Mouse (Mus musculus) cerebellum, postnatal 10 days (tissue): ENCODE results near the gene AC109138.7.

Source experiments
- DNase-seq, 2 experiments: peaks; one replicate each; pipeline ENCODE4 v3.0.0; 2021; ENCODE audit warnings: mixed read lengths in 2 of 2

AC109138.7 gene

DNA sequence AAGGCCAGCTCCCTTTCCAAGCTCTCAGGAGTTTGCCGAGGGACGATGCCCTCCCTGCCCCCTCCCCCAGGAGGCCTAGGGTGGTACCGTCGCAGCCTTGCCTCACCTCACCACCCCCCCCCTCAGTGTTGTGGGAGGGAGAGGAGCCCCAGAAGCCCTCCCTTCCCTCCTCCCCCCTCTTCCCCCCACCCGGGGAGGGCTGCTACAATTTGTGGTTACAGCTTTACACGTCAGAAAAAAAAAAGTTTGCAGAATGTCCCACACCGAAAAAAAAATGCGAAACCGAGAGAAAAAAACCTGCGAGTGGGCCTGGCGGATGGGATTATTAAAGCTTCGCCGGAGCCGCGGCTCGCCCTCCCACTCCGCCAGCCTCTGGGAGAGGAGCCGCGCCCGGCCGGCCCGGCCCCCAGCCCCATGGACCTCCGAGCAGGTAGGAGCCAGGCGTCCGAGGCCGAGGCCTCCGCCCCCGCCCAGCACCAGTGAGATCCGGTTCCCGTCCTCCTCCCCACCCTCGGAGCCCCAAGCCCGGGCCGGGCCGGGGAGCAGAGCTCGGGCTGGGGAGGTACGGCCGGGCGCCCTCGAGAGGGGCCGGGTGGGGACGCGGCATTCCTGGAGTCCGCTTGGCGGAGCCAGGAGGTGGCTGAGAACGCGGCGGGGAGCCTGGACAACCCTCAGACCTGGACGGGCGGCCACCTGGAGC, at the start of gene AC109138.7, which contains the start of gene Clcf1:
AC109138.7 (plus strand) TSS at position 287 of the 700 bp plus-strand sequence.
Clcf1 (plus strand) TSS at position 168 of the 700 bp plus-strand sequence.
- DNase-seq: peak; percentile 47 to 50

- DNase-seq: peak in 1 of 2 experiments; percentile 34
Observed at GRCm38 (mm10) chr19:4164721-4165120, 49.4 kb upstream of the AC109138.7 start.

DNA sequence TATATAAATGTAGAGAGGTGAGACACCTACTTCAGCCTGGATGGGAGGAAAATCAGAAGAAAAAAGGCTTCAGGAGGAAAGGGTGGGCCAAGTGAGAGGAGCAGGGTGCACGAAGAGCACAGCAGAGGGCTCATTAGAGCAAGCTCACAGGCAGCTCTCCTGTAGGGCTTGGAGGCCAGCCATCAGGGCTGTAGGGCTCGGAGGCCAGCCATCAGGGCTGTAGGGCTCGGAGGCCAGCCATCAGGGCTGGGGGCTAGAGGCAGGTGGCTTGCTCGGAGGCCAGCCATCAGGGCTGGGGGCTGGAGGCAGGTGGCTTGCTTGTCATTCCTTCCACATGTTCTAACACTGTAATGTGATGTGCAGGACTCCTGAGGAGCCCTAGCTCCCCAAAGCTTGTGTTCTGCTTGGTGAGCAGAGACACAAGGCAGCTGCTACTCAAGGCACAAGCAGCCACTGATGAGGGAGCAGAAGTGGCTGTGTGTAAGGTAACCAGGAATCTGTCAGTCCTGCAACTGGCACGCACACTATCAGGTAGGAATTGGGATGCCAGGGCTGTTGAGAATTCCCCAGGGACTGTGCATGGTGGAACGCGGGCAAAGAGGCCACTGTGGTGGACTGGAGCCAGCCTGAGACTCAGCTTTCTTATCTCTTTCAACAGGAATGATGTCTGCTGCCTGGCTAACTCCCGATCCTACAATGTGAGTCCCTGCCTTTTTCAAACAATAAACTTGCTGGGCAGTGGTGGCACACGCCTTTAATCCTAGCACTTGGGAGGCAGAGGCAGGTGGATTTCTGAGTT, 47.3 kb upstream of the AC109138.7 start:
- DNase-seq: peak; percentile 45 to 59

DNA sequence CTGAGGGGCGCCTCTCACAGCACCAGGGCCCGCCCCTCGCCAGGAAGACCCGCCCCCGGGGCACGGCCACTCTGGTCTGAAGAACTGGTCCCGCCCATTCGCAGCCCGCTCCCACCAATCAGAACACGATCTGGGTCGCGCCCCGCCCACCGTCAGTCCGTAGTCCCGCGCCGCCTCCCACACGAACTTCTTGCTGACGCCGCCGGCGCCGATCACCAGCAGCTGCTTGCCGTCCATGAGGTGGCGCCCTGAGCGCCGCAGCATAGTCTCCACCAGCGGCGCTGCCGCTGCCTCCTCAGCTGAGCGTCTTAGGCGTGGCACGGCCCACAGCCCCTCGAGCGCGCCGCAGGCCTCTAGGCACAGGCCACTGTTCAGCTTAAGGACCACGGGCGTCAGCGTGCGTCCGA, 44.8 kb upstream of the AC109138.7 start:
- peak; percentile 100 for DNase-seq

- peak in 1 of 2 experiments; percentile 81 for DNase-seq
Observed at GRCm38 (mm10) chr19:4169810-4170209, 44.3 kb upstream of the AC109138.7 start.

DNA sequence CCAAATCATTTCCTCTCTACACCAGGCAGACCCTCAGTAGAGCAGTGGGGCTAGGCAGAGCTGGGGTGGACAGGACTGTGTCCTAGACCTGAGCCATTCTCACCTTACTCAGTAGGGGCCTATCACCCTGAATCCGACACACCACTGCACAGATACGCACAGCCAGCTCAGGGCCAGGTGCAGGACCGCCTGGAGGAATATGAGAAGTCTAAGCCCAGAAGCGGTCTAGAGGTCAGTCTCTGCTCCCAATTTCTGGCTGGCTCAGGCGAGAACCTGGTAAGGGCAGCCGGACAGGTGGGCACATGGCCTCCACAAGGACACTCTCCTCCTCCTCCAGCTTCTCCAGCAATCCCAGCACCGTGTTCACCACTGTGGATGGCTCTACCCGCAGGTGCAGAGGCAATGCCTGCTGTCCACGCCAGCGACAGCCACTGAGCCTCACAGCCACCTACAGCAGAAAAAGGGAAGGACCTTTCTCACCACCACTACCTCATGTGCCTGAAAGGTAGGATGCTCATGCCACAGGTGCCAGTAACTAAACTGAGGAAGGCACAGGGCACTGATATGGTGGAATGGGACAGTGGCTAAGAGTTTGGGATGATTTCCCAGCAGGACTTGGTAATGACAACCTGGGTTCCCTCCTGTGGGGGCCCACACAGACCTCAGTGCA, 43.3 kb upstream of the AC109138.7 start:
- peak; percentile 10 to 19 for DNase-seq

- peak; percentile 39 to 51 for DNase-seq
Observed at GRCm38 (mm10) chr19:4171393-4172290, 42.5 kb upstream of the AC109138.7 start.

DNA sequence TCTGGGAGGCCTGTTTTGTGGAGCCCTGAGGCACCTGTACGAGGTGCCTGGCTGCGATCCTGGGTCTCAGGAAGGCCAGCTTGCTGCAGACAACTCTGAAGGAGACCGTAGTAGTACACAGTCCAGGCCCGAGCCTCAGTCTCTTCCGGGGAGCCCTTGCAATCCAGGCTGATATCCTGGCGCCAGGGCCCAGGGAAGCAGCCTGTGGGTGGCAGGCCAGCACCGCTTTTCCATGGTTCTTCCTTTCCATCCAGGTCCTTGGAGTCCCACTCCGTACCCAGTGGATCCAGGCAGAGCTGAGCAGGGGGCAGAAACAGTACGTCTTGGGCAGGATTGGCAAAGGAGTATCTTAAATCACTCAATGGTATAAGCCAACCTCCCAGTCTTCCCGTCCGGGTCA, 41.2 kb upstream of the AC109138.7 start:
- peak in 1 of 2 experiments; percentile 13 for DNase-seq

DNA sequence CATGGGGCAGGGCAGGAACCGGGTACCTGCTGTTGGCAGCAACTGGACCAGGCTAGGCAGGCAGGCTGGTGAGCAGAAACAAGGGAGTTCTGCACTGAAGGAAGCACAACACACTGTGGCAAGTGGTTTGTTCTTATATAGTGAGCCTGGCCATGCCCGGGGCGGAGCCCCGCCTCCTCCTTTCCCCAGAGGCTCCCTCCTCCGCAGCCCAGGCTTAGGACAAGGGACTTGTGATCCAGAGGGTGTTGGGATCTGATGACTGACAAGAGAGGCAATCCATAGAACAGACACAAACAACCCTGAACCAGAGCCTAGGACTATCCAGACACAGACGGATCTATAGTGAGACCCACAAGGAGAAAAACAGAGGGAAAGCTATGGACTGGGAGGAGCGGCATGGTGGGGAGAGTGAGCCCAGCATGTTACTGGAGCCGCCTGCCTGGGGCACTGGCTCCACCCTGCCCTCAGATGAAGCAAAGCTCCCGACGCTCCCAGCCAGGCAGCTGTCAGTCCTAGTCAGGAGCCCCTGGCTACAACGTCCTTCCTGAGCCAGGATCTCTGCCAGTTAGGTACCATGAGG, 38.7 kb upstream of the AC109138.7 start, which contains the start of gene Carns1:
Carns1 (minus strand) TSS at position 112 of the 580 bp plus-strand sequence.
- peak in 1 of 2 experiments; percentile 43 for DNase-seq

GRCm38 (mm10) chr19:4180411-4180810, 33.7 kb upstream of the AC109138.7 start:
- no peak for DNase-seq

DNA sequence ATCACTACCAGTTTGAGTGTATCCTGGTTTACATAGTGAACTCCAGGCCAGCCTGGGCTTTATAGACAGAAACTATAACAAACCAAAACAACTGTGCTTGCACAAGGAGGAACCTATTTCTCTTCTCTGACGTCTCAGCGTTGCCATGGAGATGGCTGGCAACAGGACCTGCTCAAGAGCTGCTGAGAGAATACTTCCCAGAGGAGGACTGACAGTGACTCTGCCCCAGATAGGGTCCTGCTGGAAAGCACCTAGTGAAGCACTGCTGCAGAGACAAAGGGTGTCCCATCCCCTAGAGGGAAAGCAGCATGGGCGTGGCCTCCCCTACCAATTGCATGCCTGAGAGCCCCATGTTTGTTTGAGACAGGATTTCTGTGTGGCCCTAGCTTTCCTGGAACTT, 32.3 kb upstream of the AC109138.7 start:
- DNase-seq: peak; percentile 41 to 58

DNA sequence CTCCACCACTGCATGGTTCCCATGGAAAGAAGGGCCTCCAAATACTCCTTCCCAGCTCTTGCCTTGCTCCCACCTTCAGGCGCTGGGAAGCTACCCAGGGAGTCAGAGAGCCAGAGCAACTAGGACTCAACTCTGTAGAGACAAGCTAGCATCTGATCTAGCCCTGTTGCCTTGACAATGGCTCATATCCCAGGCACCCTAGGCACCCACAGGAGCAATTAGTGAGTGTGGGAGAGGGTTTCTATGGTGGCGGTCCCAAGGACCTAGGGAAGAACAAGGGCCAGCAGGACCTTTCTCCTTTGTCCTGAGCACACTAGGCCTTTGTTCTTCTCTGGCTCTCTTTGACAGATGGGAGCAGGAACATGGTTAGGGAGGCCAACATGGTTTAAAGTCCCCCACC, 30.5 kb upstream of the AC109138.7 start:
- DNase-seq: no peak

DNA sequence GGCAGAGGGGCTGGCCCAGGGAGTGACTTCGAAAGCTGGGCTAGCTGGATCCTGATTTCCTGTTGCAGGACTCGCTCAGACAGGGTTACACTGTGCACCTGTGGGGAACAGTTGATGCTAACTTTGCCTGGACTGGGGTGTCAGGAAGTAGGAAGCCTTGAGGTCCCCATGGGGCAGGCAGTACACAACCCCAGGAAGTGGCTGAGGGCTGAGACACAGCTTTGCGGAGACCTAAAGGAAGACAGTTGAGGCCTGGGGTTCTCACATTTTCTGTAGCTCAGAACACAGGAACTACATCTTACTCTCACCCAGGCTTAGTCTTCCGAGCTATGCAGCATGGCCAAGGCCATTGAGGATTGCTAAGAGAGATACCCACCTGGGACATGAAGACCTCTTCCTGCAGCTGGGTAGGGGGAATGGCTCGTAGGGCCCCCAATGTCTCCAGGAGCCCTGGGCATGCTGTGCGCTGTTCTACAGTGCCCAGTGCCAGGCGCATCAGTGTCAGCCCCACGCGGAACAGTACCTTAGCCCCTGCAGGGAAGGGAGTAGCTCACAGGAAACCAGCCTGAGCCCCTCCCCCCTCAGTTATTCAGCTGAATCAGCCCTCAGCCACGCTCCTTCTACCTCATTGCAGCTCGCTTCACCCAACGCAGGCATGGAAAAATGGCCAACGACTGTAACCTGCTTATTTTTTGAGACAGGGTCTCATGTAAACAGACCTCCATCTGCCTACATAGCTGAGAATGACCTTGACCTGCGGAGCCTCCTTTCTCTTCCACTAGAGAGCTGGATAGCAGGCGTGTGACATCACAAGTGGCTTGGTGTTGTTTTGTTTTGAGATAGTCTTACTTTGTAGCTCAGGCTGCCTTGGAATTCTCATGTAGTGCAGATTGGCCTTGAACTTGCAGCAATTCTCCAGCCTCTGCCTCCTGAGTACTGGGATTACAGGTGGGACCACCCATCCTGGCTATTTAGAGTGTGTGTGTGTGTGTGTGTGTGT, 28.9 kb upstream of the AC109138.7 start:
- DNase-seq: no peak

- DNase-seq: no peak
Observed at GRCm38 (mm10) chr19:4187303-4187702, 26.9 kb upstream of the AC109138.7 start.

- DNase-seq: no peak
Observed at GRCm38 (mm10) chr19:4189051-4189620, 25.0 kb upstream of the AC109138.7 start.

DNA sequence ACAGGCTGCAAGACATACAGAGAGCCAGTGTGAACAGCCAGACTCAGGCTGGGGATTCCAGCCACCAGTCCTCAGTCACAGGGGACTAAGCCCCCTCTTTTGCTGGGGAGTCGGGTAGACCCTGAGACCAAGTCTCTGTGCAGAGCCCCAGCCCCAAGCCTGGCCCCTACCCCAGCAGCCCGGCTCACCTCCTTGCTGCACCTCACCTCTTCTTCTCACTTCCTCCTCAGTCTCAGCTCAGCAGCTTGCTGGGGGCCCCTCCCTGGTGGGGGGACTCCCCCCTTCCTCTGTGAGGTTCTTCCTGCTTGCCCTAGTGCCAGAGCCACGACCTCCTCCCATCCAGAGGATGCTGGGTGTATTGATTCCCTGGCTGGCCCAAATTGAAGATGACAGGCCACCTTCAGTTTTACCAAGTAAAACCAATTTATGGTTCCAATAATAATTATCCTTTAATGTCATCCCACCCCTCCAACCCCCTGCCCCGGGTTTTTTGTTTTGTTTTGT, 23.3 kb upstream of the AC109138.7 start, which contains the start of gene Tbc1d10c:
Tbc1d10c (minus strand) TSS at position 454 of the 504 bp plus-strand sequence.
- no peak for DNase-seq

DNA sequence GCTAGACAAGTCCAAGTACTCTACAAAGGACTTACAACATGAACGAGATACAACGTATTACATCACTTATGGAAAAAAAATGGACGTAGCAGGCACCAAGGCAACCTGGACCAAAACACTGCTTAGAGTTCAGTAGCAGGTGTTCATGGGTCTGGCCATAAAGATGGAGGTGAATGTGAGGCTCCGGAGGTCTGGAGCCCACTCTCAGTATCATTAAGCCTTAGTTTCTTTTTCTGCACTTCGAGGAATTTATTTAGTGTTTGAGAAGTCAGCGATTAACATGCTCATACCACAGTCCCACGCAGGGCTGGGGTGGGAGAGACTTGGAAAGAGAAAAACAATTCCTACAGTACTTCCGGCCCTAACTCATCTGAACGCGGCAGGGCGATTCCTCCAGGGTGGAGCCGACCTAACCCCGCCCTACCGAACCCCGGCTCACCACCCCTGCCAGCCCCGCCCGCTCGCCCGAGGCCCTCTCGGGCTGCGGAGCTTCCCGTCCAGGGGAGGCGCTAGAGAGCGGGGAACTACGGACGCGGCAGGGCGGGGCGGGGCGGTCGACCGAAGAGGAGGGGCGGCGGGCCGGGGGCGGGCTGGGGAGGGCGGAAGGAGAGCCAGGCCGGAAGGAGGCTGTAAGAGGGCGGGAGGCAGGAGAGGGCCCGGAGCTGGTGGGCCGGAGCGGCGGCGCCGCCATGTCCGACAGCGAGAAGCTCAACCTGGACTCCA, 22.5 kb upstream of the AC109138.7 start, which contains the start of gene Ppp1ca:
Ppp1ca (plus strand) TSS at position 538 of the 723 bp plus-strand sequence.
- peak; percentile 99 for DNase-seq

DNA sequence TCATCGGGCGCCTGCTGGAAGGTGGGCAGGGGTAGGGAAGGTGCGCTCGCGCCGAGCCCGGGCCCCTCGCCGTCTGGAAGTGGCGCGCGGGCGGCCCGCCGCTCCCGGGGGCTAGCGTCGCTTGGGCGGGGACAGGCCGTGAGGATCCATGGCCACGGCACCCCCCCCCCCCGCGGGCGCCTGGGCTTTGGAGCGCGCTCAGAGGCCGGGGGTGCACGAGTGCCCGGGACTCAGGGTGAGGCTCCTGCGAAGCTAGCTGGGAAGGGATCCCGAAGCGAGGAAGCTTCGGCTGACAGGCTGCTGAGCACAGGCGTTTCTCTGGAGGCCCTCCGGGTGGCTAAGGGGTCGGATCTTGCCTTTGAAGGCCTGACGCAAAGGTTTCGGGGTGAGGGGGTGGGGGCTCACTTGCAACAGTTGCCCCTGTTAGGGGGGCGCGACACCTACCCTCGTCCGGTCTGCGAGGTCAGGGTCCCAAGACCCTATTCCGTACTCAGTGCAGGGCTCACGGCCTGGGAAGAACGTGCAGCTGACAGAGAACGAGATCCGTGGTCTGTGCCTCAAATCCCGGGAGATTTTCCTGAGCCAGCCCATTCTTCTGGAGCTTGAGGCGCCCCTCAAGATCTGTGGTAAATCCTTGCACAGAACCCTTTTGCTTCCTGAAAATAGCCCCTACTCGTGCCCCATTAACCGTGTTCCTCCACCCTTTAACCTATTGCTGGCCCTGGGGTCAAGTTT, 21.7 kb upstream of the AC109138.7 start:
- DNase-seq: peak in 1 of 2 experiments; percentile 39
